Mouse (Mus musculus) layer of hippocampus, postnatal 25 days (tissue): ENCODE data around the gene Gm29110. TPM values are rescaled to one million over a fixed set of nuclear protein-coding genes. Genes with fewer than 3 reads are reported as not detected.
"Not testable (repeated sequence)": the region's sequence is repeated elsewhere in the genome, so short reads cannot be mapped to it uniquely, and the experiment has no call there.

Experiments used
- DNase-seq, 2 experiments: peaks; one replicate each; pipeline ENCODE4 v3.0.0; 2022; ENCODE audit warnings: mixed read lengths in 2 of 2, low spot score in 1 of 2; ENCODE audit errors: extremely low spot score in 1 of 2
- total RNA-seq, 2 experiments: library from RNA; stranded (reverse); gene quantifications; 2 replicates each; pipeline ENCODE4 v1.2.3; 2021

Gm29110 gene
- not detected for total RNA-seq

DNA sequence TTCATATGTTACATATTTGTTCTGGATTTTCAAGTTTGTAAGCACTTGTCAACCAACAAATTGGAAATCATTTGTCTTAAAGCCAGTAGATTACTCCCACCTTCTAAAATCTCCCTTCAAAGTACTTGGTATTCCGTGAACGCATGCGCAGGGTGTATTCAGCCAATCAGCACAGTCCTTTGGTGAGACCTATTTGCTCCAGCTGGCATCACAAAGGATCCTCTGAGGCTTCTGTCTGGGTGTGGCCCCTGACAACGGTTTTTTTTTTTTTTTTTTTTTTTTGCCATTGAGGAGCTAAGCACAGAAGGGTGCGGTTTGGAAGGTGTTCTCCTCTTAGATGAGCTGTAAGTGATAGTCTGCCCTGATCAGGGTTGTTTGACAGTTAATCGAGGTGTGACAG is at the start of gene Gm29110:
Gene Gm29110 (plus strand): TSS at position 301 of the 400 bp plus-strand sequence.
- DNase-seq = not testable (repeated sequence)

Other genes with a start within 250 kb of the Gm29110 start
- gene Gm21913, start 153.4 kb downstream of the Gm29110 start, total RNA-seq = not detected